9 mouse cellular contexts compared by ENCODE assay signal in genomic region chr9:92542591-92543416, GRCm38 (mm10). TPM values are rescaled to one million over a fixed set of nuclear protein-coding genes. Genes with fewer than 3 reads are reported as not detected.
DNase-seq lines count a peak whose midpoint lies in the region; ATAC-seq lines count a peak whose summit lies in the region.
"Had no signal": no experiment of that assay in that cellular context is flagged by ENCODE, and none has a peak within 500 bp of the region (broad histone marks: within the 10 kb centered on the region; RNA-seq: fewer than 3 reads in every experiment).

No protein-coding gene starts in this region.

- peak overlapping the region; percentile 81 for H3K4me2 ChIP-seq in intestine, embryonic 15.5 days (replicated peaks)
- peak overlapping the region; percentile 94 for H3K4me2 ChIP-seq in midbrain, embryonic 14.5 days (ENCODE audit: low read length)

- no peaks in the 10 kb centered on the region for H3K36me3 ChIP-seq in intestine, embryonic 15.5 days
- no peaks in the 10 kb centered on the region for H3K36me3 ChIP-seq in midbrain, embryonic 14.5 days (ENCODE audit: control insufficient read depth, insufficient read depth, low read length)

- whole genome bisulfite sequencing in intestine, embryonic 15.5 days, result 2% methylated on average over 31 of the region's 31 CpGs
- 3% methylated on average over 31 of the region's 31 CpGs for WGBS in midbrain, embryonic 14.5 days

- peak overlapping the region; percentile 79 for H3K9ac ChIP-seq in intestine, embryonic 15.5 days
- peak overlapping the region; percentile 86 for H3K9ac ChIP-seq in midbrain, embryonic 14.5 days (replicated peaks; ENCODE audit: low read length)

- no peaks in the 10 kb centered on the region for H3K9me3 ChIP-seq in intestine, embryonic 15.5 days
- H3K9me3 ChIP-seq in midbrain, embryonic 14.5 days (ENCODE audit: control insufficient read depth, low read length), result no peaks in the 10 kb centered on the region

- peak overlapping the region; percentile 83 for H3K27ac ChIP-seq in intestine, embryonic 15.5 days
- peak overlapping the region; percentile 70 for H3K27ac ChIP-seq in midbrain, embryonic 14.5 days (replicated peaks; ENCODE audit: low read depth, low read length)

- DNase-seq in cerebellum, adult 9-10 months, result peak; percentile 6
- no peak for DNase-seq in cerebellum, adult 11 months
- peak; percentile 27 to 33 for DNase-seq in cerebellum, postnatal 14 days
- DNase-seq in gastrocnemius, postnatal 36 days, result peak; percentile 24 to 40
- DNase-seq in liver, result peak; percentile 22
- peak; percentile 75 for DNase-seq in midbrain, embryonic 14.5 days
- DNase-seq in testis, postnatal 14 days (ENCODE audit: low spot score), result peak; percentile 49

- H3K27me3 ChIP-seq in intestine, embryonic 15.5 days (replicated peaks), result no peaks in the 10 kb centered on the region
- H3K27me3 ChIP-seq in midbrain, embryonic 14.5 days (ENCODE audit: control insufficient read depth, insufficient read depth, low read length), result peaks cover 5% of the 10 kb centered on the region; the same call in 1 of the 2 replicates
- H3K27me3 ChIP-seq: CH12.LX had no signal

- peak; percentile 60 for ATAC-seq in intestine, embryonic 15.5 days
- peak; percentile 77 for ATAC-seq in midbrain, embryonic 14.5 days (ENCODE audit: low FRiP score, low TSS enrichment)

- peak overlapping the region; percentile 72 for H3K4me3 ChIP-seq in intestine, embryonic 15.5 days (replicated peaks)
- H3K4me3 ChIP-seq in midbrain, embryonic 14.5 days (replicated peaks; ENCODE audit: low read depth, low read length), result peak overlapping the region; percentile 75

- H3K4me1 ChIP-seq in intestine, embryonic 15.5 days (replicated peaks), result peaks cover 18% of the 10 kb centered on the region; the same call in 1 of the 2 replicates
- peaks cover 8% of the 10 kb centered on the region; the same call in 1 of the 2 replicates for H3K4me1 ChIP-seq in midbrain, embryonic 14.5 days (ENCODE audit: control insufficient read depth, insufficient read depth, low read length)

- intact Hi-C loops in gastrocnemius, postnatal 36 days (cut with DNase I), result loop anchor here (10.0 kb wide), 1 partner anchor 62 kb away; no protein-coding TSS in a partner anchor

RNA-seq across cellular contexts. Expression of gene Plod2, which starts 0.8 kb away (rescaled TPM):
- total RNA-seq in gastrocnemius, postnatal 36 days (2021), result 1 to 10 TPM; 2.6 to 3.6 TPM
- 48.1 and 53.8 TPM in 2 replicates for polyA plus RNA-seq in intestine, embryonic 15.5 days (2015; fragmentation: Nextera tagmentation; extraction: Ambion mirVana)
- 7.9 and 13.1 TPM in 2 replicates for polyA plus RNA-seq in midbrain, embryonic 14.5 days (2014; fragmentation: Nextera tagmentation; extraction: Ambion mirVana)
- total RNA-seq: CH12.LX had no signal
